Mouse (Mus musculus): ENCODE measurements around the gene AI182371.

- no peak for TF ChIP-seq POLR2A (IDR thresholded peaks at IDR 0.05; ENCODE audit: control insufficient read depth, extremely low read depth, insufficient read depth, low read length, poor library complexity)
- no peak for TF ChIP-seq CTCF (IDR thresholded peaks at IDR 0.05; ENCODE audit: borderline replicate concordance, control insufficient read depth, extremely low read depth, insufficient read depth, low read length, poor library complexity)
Measured at GRCm38 (mm10) chr2:35108712-35109111, 7.4 kb upstream of the AI182371 start.

Measured in thymus, adult 2 months (tissue).